Mouse (Mus musculus) neural tube, embryonic 11.5 days (tissue): Measurements from ENCODE around the gene Afdn. TPM values are rescaled to one million over a fixed set of nuclear protein-coding genes. Genes with fewer than 3 reads are reported as not detected.

ENCODE experiments used
- ATAC-seq: fragments of 200-750 bp; cut with Nextera tagmentation; 2 replicates; pipeline ENCODE4 v1.8.0; 2017; ENCODE audit warnings: moderate number of reproducible peaks, mild to moderate bottlenecking, moderate TSS enrichment, moderate library complexity; ENCODE audit not compliant: insufficient read depth, low FRiP score, low TSS enrichment
- DNase-seq: peaks from one replicate; pipeline ENCODE4 v3.0.0-alpha.2; 2015; ENCODE audit warnings: low spot score
- H3K27ac ChIP-seq: fragments of 300-500 bp; sonication (generic); 2 replicates; pipeline ENCODE4 v1.5.1; 2014; ENCODE audit warnings: low read depth, mild to moderate bottlenecking, low read length
- H3K27me3 ChIP-seq: fragments of 300-500 bp; sonication (generic); 2 replicates; pipeline ENCODE4 v1.6.1; 2014; ENCODE audit warnings: mild to moderate bottlenecking, low read length, mixed read lengths; ENCODE audit not compliant: control insufficient read depth, insufficient read depth
- H3K36me3 ChIP-seq: fragments of 300-500 bp; sonication (generic); 2 replicates; pipeline ENCODE4 v1.6.1; 2014; ENCODE audit warnings: mild to moderate bottlenecking, low read length, moderate library complexity, mixed read lengths; ENCODE audit not compliant: control insufficient read depth, insufficient read depth
- H3K4me1 ChIP-seq: fragments of 300-500 bp; sonication (generic); 2 replicates; pipeline ENCODE4 v1.6.1; 2014; ENCODE audit warnings: low read length, mixed read lengths; ENCODE audit not compliant: control insufficient read depth, insufficient read depth
- H3K4me2 ChIP-seq: fragments of 300-500 bp; sonication (generic); 2 replicates; pipeline ENCODE4 v1.6.1; 2014; ENCODE audit warnings: low read depth, mild to moderate bottlenecking, moderate library complexity
- H3K4me3 ChIP-seq: fragments of 300-500 bp; sonication (generic); 2 replicates; pipeline ENCODE4 v1.5.1; 2014; ENCODE audit warnings: low read depth, low read length
- H3K9ac ChIP-seq: fragments of 300-500 bp; sonication (generic); 2 replicates; pipeline ENCODE4 v1.6.1; 2014; ENCODE audit warnings: mild to moderate bottlenecking, low read length
- H3K9me3 ChIP-seq: fragments of 300-500 bp; sonication (generic); 2 replicates; pipeline ENCODE4 v1.6.1; 2016; ENCODE audit warnings: low read length; ENCODE audit not compliant: control insufficient read depth
- WGBS: fragments of 180-500 bp; shearing (Covaris S2); extraction: QIAGEN DNeasy Blood & Tissue Kit; methylation state at CpG from one replicate; pipeline ENCODE4 v1.1.7; 2014; 5-methylcytosine and 5-hydroxymethylcytosine counted together
- polyA plus RNA-seq: library from polyadenylated mRNA; unstranded; fragments of >200 nt; fragmentation: Nextera tagmentation; extraction: Ambion mirVana; gene quantifications from 2 replicates; pipeline ENCODE4 v1.2.1, GENCODE M21; 2014

Gene Afdn
- polyA plus RNA-seq, 1 experiment from 2014 or later = 90.1 TPM

DNA sequence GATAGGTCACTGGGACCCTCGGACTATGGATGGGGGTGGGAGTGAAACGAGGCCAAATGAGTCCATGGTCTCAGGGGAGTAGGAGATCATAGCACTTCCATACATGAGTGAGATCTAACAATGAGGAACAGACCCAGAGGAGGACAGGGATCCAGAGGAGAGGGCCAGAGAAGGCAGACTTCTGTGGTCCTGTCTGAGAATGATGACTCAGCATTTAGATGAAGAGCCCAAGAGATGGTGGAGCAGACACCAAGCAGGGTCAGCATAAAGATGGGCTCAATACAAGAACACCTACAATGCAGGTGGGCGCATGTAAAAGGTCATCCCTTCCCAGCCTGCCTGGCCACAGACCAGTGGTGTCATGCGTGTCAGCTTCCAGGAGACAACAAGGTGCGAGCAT is 40.2 kb upstream of the Afdn start:
- Histone ChIP-seq H3K4me3 (no peak overlapping the region), H3K27ac (no peak overlapping the region), H3K27me3 (no peaks in the 10 kb centered on the region), H3K4me2 (no peak overlapping the region), H3K36me3 (no peaks in the 10 kb centered on the region), H3K4me1 (0 out of 2 replicates have a peak, but pooled peaks cover 2% of the 10 kb centered on the region), H3K9me3 (no peaks in the 10 kb centered on the region), H3K9ac (no peak overlapping the region)
- DNase-seq = no peak
- 92% methylated on average over 5 of the region's 5 CpGs for WGBS
- ATAC-seq = no peak

DNA sequence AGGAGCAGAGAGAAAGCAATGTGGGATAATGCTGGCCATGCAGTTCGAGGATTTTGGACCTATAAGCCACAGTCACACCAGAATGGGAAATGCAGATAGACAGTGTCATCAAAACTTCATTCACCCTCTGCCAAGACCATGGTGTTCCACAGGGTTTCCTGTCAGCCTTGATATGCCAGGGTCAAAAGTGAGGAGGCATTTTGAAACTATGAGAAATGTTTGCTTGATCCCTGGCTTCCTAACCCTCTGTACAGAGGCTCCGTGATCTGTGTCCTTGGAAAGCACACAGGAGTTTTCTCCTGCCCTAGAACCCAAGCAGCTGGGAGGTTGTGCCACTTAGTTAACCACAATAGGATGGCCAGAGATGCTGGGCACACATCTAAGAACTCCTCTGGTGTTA is 39.0 kb upstream of the Afdn start:
- no peak overlapping the region for H3K4me3 ChIP-seq
- no peak for DNase-seq
- no peak for ATAC-seq
- no peak overlapping the region for H3K4me2 ChIP-seq
- H3K36me3 ChIP-seq = no peaks in the 10 kb centered on the region
- no peak overlapping the region for H3K9ac ChIP-seq
- 0 out of 2 replicates have a peak, but pooled peaks cover 2% of the 10 kb centered on the region for H3K4me1 ChIP-seq
- WGBS = 92% methylated on average over 2 of the region's 2 CpGs
- H3K9me3 ChIP-seq = no peaks in the 10 kb centered on the region
- no peak overlapping the region for H3K27ac ChIP-seq
- H3K27me3 ChIP-seq = no peaks in the 10 kb centered on the region

DNA sequence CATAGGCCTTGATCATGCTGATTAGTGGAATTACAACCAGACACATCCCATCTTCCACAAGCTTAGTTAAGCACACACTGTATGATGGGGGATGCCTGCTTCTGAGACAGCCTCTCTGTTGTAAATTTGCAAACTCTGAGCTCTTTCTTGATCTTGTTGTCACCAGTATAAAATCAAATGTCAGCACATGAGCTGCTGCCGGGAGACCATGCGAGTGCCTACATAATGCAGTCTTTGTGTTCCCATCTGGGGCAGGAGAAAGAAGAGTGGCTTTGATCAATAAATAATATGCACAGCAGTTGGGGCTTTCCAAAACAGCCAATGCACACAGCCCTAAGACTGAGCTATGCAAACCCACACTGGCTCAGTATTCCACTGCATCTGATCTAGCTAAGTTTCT is 37.9 kb upstream of the Afdn start:
- H3K27ac ChIP-seq = no peak overlapping the region

DNA sequence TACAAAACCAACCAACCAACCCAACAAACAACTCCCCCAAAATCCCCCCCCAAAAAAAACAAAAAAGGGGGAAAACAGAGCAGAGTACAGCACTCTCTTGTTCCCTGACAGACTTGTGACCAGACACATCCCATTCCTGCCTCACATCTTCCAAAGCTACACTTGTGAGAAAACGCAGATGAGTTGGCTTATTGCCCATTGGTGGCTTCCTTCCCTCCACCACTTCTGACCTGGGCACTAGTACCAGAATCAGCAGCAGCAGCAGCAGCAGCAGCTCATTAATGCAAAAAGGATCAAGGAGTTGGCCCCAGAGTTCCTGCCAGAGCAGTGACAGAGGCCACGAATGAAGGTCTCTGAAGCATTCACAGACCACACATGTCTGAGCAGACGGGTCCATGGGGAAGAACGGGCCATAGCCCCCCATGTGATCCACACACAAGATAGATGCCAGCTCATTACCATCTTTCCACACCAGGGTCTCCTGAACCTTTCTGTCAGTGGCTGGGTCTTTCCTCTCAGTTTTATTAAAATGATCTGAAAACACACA is 35.3 kb upstream of the Afdn start:
- Histone ChIP-seq H3K4me1 (0 out of 2 replicates have a peak, but pooled peaks cover 2% of the 10 kb centered on the region), H3K4me2 (no peak overlapping the region), H3K9me3 (no peaks in the 10 kb centered on the region), H3K27ac (no peak overlapping the region), H3K4me3 (no peak overlapping the region), H3K27me3 (no peaks in the 10 kb centered on the region), H3K9ac (no peak overlapping the region), H3K36me3 (no peaks in the 10 kb centered on the region)
- WGBS = 60% methylated on average over 4 of the region's 4 CpGs
- ATAC-seq (no peak), DNase-seq (no peak)

More for the DNA sequence above, 37.9 kb upstream of the Afdn start:
- ATAC-seq (0 out of 2 replicates have a peak, but pooled peaks have one; percentile 61), DNase-seq (no peak)
- Histone ChIP-seq H3K36me3 (no peaks in the 10 kb centered on the region), H3K4me1 (0 out of 2 replicates have a peak, but pooled peaks cover 2% of the 10 kb centered on the region), H3K4me2 (no peak overlapping the region), H3K9me3 (no peaks in the 10 kb centered on the region), H3K9ac (no peak overlapping the region), H3K4me3 (no peak overlapping the region), H3K27me3 (no peaks in the 10 kb centered on the region)
- 38% methylated on average over 2 of the region's 2 CpGs for WGBS

DNA sequence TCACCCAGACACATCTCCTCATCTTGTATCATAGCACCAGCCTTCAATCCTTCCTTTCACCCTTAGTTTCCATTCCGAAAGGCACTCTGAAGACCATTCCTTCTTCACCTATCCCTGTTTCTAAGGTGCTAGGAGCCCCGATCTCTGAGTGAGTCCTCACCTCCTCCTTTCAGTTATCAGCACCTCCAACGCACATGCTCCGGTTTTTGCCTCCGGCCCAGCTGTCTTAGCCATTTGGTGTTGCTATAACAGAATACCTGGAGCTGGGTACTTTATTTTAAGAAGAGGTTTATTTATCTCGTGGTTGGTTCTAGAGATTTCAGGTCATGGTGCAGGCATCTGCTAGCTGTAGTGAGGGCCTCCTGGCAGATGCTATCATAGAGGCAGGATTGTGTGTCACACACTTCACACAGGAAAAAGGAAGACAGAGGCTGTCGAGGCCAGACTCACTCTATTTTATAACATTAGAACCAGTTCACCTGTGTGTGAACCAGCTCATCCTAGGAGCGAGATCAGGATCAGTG is 33.4 kb upstream of the Afdn start:
- Histone ChIP-seq H3K27me3 (no peaks in the 10 kb centered on the region), H3K27ac (no peak overlapping the region), H3K4me2 (no peak overlapping the region), H3K4me1 (0 out of 2 replicates have a peak, but pooled peaks cover 2% of the 10 kb centered on the region), H3K36me3 (no peaks in the 10 kb centered on the region), H3K9me3 (no peaks in the 10 kb centered on the region), H3K9ac (no peak overlapping the region), H3K4me3 (no peak overlapping the region)
- WGBS = 93% methylated on average over 8 of the region's 8 CpGs
- DNase-seq = no peak
- no peak for ATAC-seq

DNA sequence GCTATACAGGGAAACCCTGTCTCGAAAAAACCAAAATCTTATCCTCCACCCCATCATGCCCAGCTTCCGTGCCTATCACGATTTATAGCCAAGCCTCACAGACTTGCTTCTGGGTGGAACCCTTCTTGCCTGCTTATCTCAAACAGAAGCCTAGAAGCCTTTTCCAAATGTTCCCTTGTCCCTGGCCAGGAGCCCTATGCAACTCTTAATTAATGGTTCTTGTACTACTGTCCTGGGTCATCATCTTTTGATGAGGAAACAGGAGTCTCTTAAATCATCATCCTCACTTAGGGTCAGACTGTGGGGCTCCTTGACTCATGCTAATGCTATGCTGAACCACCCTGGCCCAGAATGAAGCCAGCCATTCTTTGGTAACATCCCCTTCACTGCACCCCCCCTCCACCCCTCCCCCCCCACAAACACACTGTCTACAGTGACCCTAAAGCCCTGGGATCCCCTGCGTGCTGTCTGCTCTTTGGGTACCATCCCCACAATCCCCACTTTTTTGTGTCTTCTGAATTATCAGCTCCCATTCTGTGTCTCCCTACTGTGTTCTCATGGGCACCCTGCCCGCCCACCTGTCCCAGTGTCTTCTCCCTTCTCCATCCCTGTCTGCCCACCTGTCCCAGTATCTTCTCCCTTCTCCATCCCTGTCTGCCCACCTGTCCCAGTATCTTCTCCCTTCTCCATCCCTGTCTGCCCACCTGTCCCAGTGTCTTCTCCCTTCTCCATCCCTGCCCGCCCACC is 29.2 kb upstream of the Afdn start:
- 86% methylated on average over 6 of the region's 6 CpGs for WGBS
- H3K36me3 ChIP-seq = no peaks in the 10 kb centered on the region
- ATAC-seq (no peak), DNase-seq (no peak)
- no peak overlapping the region for H3K27ac ChIP-seq
- H3K4me1 ChIP-seq = no peaks in the 10 kb centered on the region
- no peak overlapping the region for H3K9ac ChIP-seq
- no peak overlapping the region for H3K4me3 ChIP-seq
- H3K9me3 ChIP-seq = no peaks in the 10 kb centered on the region
- no peak overlapping the region for H3K4me2 ChIP-seq
- H3K27me3 ChIP-seq = no peaks in the 10 kb centered on the region

DNA sequence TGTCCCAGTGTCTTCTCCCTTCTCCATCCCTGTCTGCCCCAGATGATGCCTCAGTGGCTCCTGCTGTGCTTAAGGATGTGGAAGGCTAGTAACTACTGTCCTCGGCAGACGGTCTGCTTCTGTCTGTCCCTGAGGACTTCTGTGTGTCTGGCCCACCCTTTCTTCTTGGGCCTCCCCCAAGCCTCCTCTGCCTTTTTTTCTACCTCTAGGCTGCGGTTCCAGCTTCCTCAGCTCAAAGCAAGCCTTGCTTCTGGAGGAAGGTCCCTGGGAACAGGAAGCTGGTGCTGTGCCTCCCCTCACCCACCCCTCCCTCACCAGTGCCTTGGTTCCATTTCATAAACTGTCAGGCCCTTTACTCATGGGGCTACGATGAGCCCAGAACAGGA is 28.6 kb upstream of the Afdn start:
- DNase-seq = no peak
- Histone ChIP-seq H3K4me3 (no peak overlapping the region), H3K4me1 (no peaks in the 10 kb centered on the region), H3K27me3 (no peaks in the 10 kb centered on the region), H3K9ac (no peak overlapping the region), H3K36me3 (no peaks in the 10 kb centered on the region), H3K4me2 (no peak overlapping the region), H3K9me3 (no peaks in the 10 kb centered on the region), H3K27ac (no peak overlapping the region)
- ATAC-seq = no peak
- WGBS = 66% methylated on average over 4 of the region's 4 CpGs

DNA sequence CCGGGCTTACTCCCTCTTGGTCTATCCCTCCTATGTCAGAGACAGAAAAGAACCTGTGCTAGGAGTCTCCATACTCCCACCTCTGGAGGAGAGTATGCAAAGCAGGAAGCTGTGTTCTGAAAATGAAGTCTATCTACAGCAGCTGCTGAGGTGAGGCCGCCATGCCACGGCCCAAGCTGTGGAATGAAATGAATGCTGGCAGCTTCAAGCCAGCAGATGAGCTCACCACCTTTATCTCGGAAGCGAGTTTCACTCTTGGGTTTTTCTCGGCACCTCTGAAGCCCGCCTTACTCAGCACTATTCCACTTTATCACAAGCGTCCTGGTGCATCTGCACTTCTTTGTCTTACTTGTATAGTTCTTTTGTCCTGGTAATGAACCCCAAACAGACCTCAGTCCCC is 27.7 kb upstream of the Afdn start:
- no peaks in the 10 kb centered on the region for H3K27me3 ChIP-seq
- H3K4me3 ChIP-seq = no peak overlapping the region
- H3K27ac ChIP-seq = no peak overlapping the region
- H3K9ac ChIP-seq = no peak overlapping the region
- H3K4me2 ChIP-seq = no peak overlapping the region
- no peaks in the 10 kb centered on the region for H3K36me3 ChIP-seq
- H3K9me3 ChIP-seq = no peaks in the 10 kb centered on the region
- no peaks in the 10 kb centered on the region for H3K4me1 ChIP-seq
- 56% methylated on average over 8 of the region's 8 CpGs for WGBS
- DNase-seq = no peak
- ATAC-seq = no peak

DNA sequence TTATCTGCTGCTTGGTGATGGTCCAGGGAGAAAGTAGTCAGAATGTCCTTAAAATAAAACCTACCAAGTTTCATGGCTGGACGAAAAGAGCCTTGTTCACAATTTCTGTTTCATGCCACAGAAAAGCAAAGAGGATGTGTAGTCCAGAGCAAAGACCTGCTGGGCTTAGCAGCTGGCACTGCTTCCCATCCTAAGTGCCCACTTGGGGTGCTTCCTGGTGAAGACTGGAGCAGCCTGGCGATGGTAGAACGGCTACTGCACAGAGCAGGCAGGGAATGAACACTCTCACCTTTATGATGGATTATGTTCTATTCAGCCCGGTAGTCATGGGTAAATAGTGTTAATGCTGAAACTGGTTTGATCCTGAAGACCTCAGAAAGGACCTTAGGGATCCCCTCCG is 26.4 kb upstream of the Afdn start:
- no peaks in the 10 kb centered on the region for H3K36me3 ChIP-seq
- no peaks in the 10 kb centered on the region for H3K4me1 ChIP-seq
- DNase-seq = no peak
- H3K9ac ChIP-seq = no peak overlapping the region
- H3K9me3 ChIP-seq = no peaks in the 10 kb centered on the region
- WGBS = 95% methylated on average over 5 of the region's 5 CpGs
- H3K4me3 ChIP-seq = no peak overlapping the region
- H3K27me3 ChIP-seq = no peaks in the 10 kb centered on the region
- no peak for ATAC-seq
- H3K4me2 ChIP-seq = no peak overlapping the region
- no peak overlapping the region for H3K27ac ChIP-seq
